Mouse (Mus musculus) lung, postnatal 25 days (tissue): ENCODE results near the gene Prkcq.
"Not testable (repeated sequence)": the region's sequence is repeated elsewhere in the genome, so short reads cannot be mapped to it uniquely, and the experiment has no call there.

Source experiments
- DNase-seq: peaks from one replicate; pipeline ENCODE4 v3.0.0; 2022; ENCODE audit warnings: low spot score

Prkcq gene

GRCm38 (mm10) chr2:11291570-11292405 lies 119.9 kb downstream of the Prkcq start:
- no peak for DNase-seq

GRCm38 (mm10) chr2:11293144-11293543 lies 121.2 kb downstream of the Prkcq start:
- no peak for DNase-seq

GRCm38 (mm10) chr2:11294643-11295191 lies 122.8 kb downstream of the Prkcq start:
- no peak for DNase-seq

- DNase-seq = no peak
Measured at GRCm38 (mm10) chr2:11298811-11299210, 126.9 kb downstream of the Prkcq start.

- DNase-seq = no peak
Measured at GRCm38 (mm10) chr2:11299366-11299765, 127.5 kb downstream of the Prkcq start.

- DNase-seq = peak; percentile 6
Measured at GRCm38 (mm10) chr2:11300362-11300761, 128.5 kb downstream of the Prkcq start.

GRCm38 (mm10) chr2:11320241-11320640 lies 148.3 kb downstream of the Prkcq start:
- DNase-seq = peak; percentile 34

GRCm38 (mm10) chr2:11322396-11322795 lies 150.5 kb downstream of the Prkcq start:
- no peak for DNase-seq

GRCm38 (mm10) chr2:11327280-11327679 lies 155.4 kb downstream of the Prkcq start:
- no peak for DNase-seq

GRCm38 (mm10) chr2:11329407-11330224 lies 157.7 kb downstream of the Prkcq start:
- DNase-seq = no peak

- peak; percentile 64 for DNase-seq
Measured at GRCm38 (mm10) chr2:11331528-11332446, 159.9 kb downstream of the Prkcq start.

- peak; percentile 35 for DNase-seq
Measured at GRCm38 (mm10) chr2:11332469-11332868, 160.6 kb downstream of the Prkcq start.

- peak; percentile 62 for DNase-seq
Measured at GRCm38 (mm10) chr2:11333301-11334017, 161.6 kb downstream of the Prkcq start.

GRCm38 (mm10) chr2:11336320-11336719 lies 164.4 kb downstream of the Prkcq start:
- DNase-seq = no peak

GRCm38 (mm10) chr2:11338931-11339839 lies 167.3 kb downstream of the Prkcq start:
- DNase-seq = peak; percentile 66

GRCm38 (mm10) chr2:11344691-11345090 lies 172.8 kb downstream of the Prkcq start:
- no peak for DNase-seq

GRCm38 (mm10) chr2:11346419-11346818 lies 174.5 kb downstream of the Prkcq start:
- not testable (repeated sequence) for DNase-seq

- no peak for DNase-seq
Measured at GRCm38 (mm10) chr2:11347791-11348190, 175.9 kb downstream of the Prkcq start.
